Mouse (Mus musculus) liver, postnatal 0 days (tissue): ENCODE results near the gene Fcgr1. TPM values are rescaled to one million over a fixed set of nuclear protein-coding genes. Genes with fewer than 3 reads are reported as not detected.
"Not testable (repeated sequence)": the region's sequence is repeated elsewhere in the genome, so short reads cannot be mapped to it uniquely, and the experiment has no call there.

Source experiments
- ATAC-seq: fragments of 200-750 bp; cut with Nextera tagmentation; 2 replicates; pipeline ENCODE4 v1.8.0; 2017; ENCODE audit warnings: mild to moderate bottlenecking, moderate library complexity
- DNase-seq: peaks from one replicate; pipeline ENCODE4 v3.0.0-alpha.2; 2016
- H3K27ac ChIP-seq: fragments of 300-500 bp; sonication (generic); 2 replicates; pipeline ENCODE4 v1.5.1; 2014; ENCODE audit warnings: antibody characterized with exemption, moderate library complexity, mild to moderate bottlenecking, low read depth
- H3K27me3 ChIP-seq: fragments of 300-500 bp; sonication (generic); 2 replicates; pipeline ENCODE4 v1.6.1; 2014; ENCODE audit warnings: low read length, control low read depth, mixed read lengths; ENCODE audit not compliant: insufficient read depth
- H3K36me3 ChIP-seq: fragments of 300-500 bp; sonication (generic); replicated peaks from 2 replicates; pipeline ENCODE4 v1.6.1; 2014; ENCODE audit warnings: mild to moderate bottlenecking, control low read depth, low read length, moderate library complexity, mixed read lengths; ENCODE audit not compliant: insufficient read depth
- H3K4me1 ChIP-seq: fragments of 300-500 bp; sonication (generic); 2 replicates; pipeline ENCODE4 v1.6.1; 2014; ENCODE audit warnings: antibody characterized with exemption, mild to moderate bottlenecking, control low read depth; ENCODE audit not compliant: insufficient read depth
- H3K4me2 ChIP-seq: fragments of 300-500 bp; sonication (generic); 2 replicates; pipeline ENCODE4 v1.6.1; 2014; ENCODE audit warnings: low read depth, mild to moderate bottlenecking, low read length, moderate library complexity, mixed read lengths
- H3K4me3 ChIP-seq: fragments of 300-500 bp; sonication (generic); 2 replicates; pipeline ENCODE4 v1.5.1; 2014; ENCODE audit warnings: low read depth, low read length
- H3K9ac ChIP-seq: fragments of 300-500 bp; sonication (generic); replicated peaks from 2 replicates; pipeline ENCODE4 v1.6.1; 2014; ENCODE audit warnings: mild to moderate bottlenecking, moderate library complexity
- H3K9me3 ChIP-seq: fragments of 300-500 bp; sonication (generic); 2 replicates; pipeline ENCODE4 v1.6.1; 2016; ENCODE audit warnings: mild to moderate bottlenecking, control low read depth, low read length, mixed read lengths
- CTCF ChIP-seq: sonication (generic); IDR thresholded peaks from 2 replicates; pipeline ENCODE4 v1.5.1; 2016; ENCODE audit warnings: antibody characterized with exemption, low read depth
- EP300 ChIP-seq: IDR thresholded peaks from 2 replicates; pipeline ENCODE4 v1.6.1; 2016; ENCODE audit warnings: antibody characterized with exemption, low read depth, mild to moderate bottlenecking
- WGBS: fragments of 180-500 bp; shearing (Covaris S2); extraction: QIAGEN DNeasy Blood & Tissue Kit; methylation state at CpG from one replicate; pipeline ENCODE4 v1.1.7; 2014; ENCODE audit not compliant: insufficient replicate concordance; 5-methylcytosine and 5-hydroxymethylcytosine counted together
- polyA plus RNA-seq: library from polyadenylated mRNA; unstranded; fragments of >200 nt; fragmentation: Nextera tagmentation; extraction: Ambion mirVana; gene quantifications from 2 replicates; pipeline ENCODE4 v1.2.1, GENCODE M21; 2015

The Fcgr1 gene
- polyA plus RNA-seq, 1 experiment from 2014 or later: 6.2 TPM

DNA sequence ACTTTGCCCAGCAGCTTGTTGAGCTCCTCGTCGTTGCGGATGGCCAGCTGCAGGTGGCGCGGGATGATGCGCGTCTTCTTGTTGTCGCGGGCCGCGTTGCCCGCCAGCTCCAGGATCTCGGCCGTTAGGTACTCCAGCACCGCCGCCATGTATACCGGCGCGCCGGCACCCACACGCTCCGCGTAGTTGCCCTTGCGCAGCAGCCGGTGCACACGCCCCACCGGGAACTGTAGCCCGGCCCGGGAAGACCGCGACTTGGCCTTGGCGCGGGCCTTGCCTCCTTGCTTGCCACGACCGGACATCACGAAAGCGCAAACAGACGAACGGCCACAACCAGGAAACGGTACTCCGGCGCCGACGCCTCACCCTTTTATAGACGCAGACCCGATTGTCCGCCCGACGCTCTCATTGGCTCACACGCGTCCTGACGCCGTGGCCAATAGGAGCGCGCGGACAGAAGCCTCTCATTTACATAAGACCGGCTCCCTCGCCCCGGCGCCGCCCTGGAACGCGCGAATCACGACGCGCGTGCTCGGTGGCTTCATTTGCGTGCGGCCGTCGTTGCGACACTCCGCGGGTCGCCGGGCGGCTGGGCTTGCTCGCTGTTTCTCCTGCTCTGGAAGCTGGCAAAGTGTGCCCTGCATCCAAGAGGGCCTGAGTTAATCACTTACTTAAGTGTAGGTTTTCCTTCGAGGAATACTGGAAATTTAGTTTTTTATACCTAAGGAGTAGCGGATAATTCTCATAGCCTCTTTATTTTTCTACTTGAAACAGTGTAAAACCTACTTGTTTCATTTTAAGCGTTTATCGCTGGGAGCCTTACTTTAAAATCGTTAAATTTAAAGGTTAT is 53.6 kb downstream of the Fcgr1 start, which contains the start of gene Hist2h2aa2:
TSS of gene Hist2h2aa2 (minus strand) at position 328 of the 850 bp plus-strand sequence.
- 10% methylated on average over 9 of the region's 85 CpGs for WGBS
- peak; percentile 27; the same call in 1 of the 2 replicates for TF ChIP-seq EP300
- Histone ChIP-seq H3K4me2 (peak within 1 kb of the TSS; percentile 64), H3K4me3 (peak within 1 kb of the TSS; percentile 34), H3K4me1 (peaks cover 37% of the 10 kb centered on the region), H3K27ac (peak within 1 kb of the TSS; percentile 92), H3K9ac (peak within 1 kb of the TSS; percentile 66)
- not testable (repeated sequence) for H3K36me3 ChIP-seq, H3K9me3 ChIP-seq, H3K27me3 ChIP-seq
- peak; percentile 71 for ATAC-seq
- peak; percentile 81 for DNase-seq

DNA sequence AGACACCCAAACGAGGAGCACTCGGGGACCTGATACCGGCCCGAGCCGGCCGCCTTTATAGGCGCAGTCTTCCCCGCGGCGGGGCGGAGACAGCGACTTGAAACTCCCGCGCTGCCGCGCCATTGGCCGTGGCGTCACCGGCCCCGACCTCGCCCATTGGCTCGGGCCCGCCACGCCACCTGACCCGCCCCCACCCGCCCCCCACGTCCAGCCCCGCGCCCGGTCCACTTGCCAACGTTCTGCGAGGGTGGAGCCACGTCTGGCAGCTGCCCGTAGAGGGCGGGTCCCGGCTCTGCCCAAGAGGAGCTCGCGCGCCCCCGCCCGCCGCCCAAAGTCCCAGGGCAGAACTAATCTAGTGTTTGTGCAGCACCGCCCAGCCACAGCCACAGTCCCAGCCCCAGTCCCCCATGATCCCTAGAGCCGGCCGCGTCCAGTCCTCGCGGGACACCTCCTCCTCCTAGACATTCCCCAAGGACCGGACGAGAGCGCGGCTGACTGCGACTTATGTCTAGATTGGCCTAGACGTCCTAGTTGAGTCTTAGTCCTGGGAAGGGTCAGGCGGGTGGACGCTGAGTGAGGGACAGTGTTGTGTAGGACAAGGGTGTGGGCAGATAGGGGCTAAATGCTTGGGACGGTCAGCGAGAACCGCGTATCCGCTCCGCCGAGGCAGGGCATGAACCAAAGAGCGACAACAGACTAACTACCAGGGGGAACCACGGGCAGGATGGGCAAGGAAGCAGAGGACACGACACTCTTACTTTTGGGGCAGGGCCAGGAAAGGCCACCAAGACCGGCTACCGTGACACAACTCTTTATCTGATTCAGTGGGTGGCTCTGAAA is 54.6 kb downstream of the Fcgr1 start, which contains the start of gene Hist2h3c2:
TSS of gene Hist2h3c2 (minus strand) at position 174 of the 840 bp plus-strand sequence.
- Histone ChIP-seq H3K4me3 (peak within 1 kb of the TSS; percentile 59), H3K4me1 (peaks cover 33% of the 10 kb centered on the region), H3K27ac (peak within 1 kb of the TSS; percentile 94), H3K9ac (peak within 1 kb of the TSS; percentile 80), H3K4me2 (peak within 1 kb of the TSS; percentile 70)
- H3K27me3 ChIP-seq, H3K9me3 ChIP-seq, DNase-seq, H3K36me3 ChIP-seq: not testable (repeated sequence)
- peak; percentile 84 for ATAC-seq
- 3% methylated on average over 12 of the region's 68 CpGs for WGBS

DNA sequence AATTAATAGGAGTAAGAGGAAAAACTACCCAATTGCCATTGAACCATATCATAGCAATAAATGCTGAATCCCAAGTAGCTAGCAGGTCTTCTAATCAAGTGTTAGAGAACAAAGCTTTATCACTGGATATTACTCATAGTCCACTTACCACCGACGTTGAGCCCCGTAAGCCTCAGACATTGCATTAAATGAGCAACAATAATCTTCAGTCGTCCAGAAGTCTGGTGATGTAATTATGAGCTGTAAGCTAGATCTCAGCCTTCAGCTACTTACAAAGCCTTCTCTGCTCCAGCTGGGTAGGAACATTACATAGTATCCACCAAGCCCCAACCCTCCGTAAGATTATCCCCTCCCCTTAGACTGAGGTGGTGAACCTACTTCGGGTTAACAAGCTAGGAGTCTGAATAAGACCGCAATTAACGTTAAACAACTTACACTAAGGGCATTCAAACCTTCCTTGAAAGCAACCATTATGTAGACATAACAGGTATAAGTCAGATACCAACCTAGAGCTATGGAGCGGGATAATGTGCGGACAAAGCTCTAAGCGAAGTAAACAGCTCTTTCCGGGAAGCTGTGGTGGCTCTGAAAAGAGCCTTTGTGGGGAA is 55.8 kb downstream of the Fcgr1 start:
- peak overlapping the region; percentile 59 for H3K4me3 ChIP-seq

DNA sequence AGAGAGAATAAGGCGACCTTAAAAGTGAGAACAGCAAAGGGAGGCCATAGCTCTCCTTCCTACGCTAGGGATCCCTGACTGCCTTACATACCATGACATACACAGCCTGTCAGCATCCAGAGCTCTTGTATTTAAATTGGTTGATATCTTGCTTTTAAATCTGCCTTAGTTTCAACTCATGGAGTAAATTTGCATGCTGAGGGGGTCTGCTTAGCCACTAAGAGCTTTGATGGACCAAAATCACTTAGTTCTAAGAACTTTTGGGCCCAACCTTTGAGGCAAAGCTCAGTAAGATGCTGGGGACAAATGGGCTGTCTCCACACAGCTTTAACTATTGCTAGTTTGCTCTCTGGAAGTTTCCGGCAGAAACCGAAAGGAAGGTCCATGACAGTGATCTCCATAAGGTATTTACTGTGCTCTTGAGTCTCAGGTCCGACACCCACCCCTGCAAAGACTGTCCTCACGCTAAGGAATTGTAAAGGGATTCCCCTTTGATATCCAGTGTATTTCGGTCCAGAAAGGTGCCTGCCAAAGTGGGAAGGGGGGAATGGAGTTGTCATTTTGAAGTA is 56.4 kb downstream of the Fcgr1 start:
- H3K27ac ChIP-seq: peak overlapping the region; percentile 94
- H3K4me2 ChIP-seq: peak overlapping the region; percentile 70
- ATAC-seq: no peak
- H3K27me3 ChIP-seq: no peaks in the 10 kb centered on the region
- H3K4me3 ChIP-seq: peak overlapping the region; percentile 59
- no peaks in the 10 kb centered on the region for H3K9me3 ChIP-seq
- H3K4me1 ChIP-seq: peaks cover 22% of the 10 kb centered on the region
- TF ChIP-seq EP300: no peak; the same call in 1 of the 2 replicates
- TF ChIP-seq CTCF: no peak
- DNase-seq: peak; percentile 38
- no peaks in the 10 kb centered on the region for H3K36me3 ChIP-seq
- WGBS: 21% methylated on average over 7 of the region's 7 CpGs
- peak overlapping the region; percentile 80 for H3K9ac ChIP-seq

More for the DNA sequence above, 55.8 kb downstream of the Fcgr1 start:
- under 1% methylated on average over 12 of the region's 12 CpGs for WGBS
- no peaks in the 10 kb centered on the region for H3K36me3 ChIP-seq
- peak overlapping the region; percentile 94 for H3K27ac ChIP-seq
- ATAC-seq: no peak
- H3K4me1 ChIP-seq: peaks cover 22% of the 10 kb centered on the region
- 0 out of 2 replicates have a peak, but pooled peaks have one; percentile 30 for TF ChIP-seq EP300
- TF ChIP-seq CTCF: no peak
- H3K9me3 ChIP-seq: no peaks in the 10 kb centered on the region
- DNase-seq: no peak
- peak overlapping the region; percentile 70 for H3K4me2 ChIP-seq
- H3K9ac ChIP-seq: peak overlapping the region; percentile 80
- H3K27me3 ChIP-seq: no peaks in the 10 kb centered on the region

- Histone ChIP-seq H3K9me3 (no peaks in the 10 kb centered on the region), H3K27ac (peak overlapping the region; percentile 94), H3K4me2 (peak overlapping the region; percentile 70), H3K4me1 (peaks cover 22% of the 10 kb centered on the region), H3K9ac (peak overlapping the region; percentile 80), H3K36me3 (no peaks in the 10 kb centered on the region), H3K4me3 (peak overlapping the region; percentile 59), H3K27me3 (no peaks in the 10 kb centered on the region)
- WGBS: 80% methylated on average over 4 of the region's 4 CpGs
- TF ChIP-seq CTCF (no peak), EP300 (no peak)
- no peak for DNase-seq
- no peak for ATAC-seq
These were observed 56.9 kb downstream of the Fcgr1 start for GRCm38 (mm10) chr3:96236834-96237334.
